Mouse (Mus musculus): ENCODE measurements around the gene Gm9821.

Gene Gm9821

GRCm38 (mm10) chr2:91945483-91945882 is at the start of gene Gm9821:
Gm9821 (plus strand) TSS chr2:91945703.
- DNase-seq (ENCODE audit: low read depth, low spot score), result no peak

- no peak for DNase-seq (ENCODE audit: low read depth, low spot score)
Observed at GRCm38 (mm10) chr2:91897968-91898367, 47.5 kb upstream of the Gm9821 start.

GRCm38 (mm10) chr2:91899141-91899540 is 46.4 kb upstream of the Gm9821 start:
- no peak for DNase-seq (ENCODE audit: low read depth, low spot score)

- no peak for DNase-seq (ENCODE audit: low read depth, low spot score)
Observed at GRCm38 (mm10) chr2:91900431-91900830, 45.1 kb upstream of the Gm9821 start.

- DNase-seq (ENCODE audit: low read depth, low spot score), result no peak
Observed at GRCm38 (mm10) chr2:91902336-91902735, 43.2 kb upstream of the Gm9821 start.

- DNase-seq (ENCODE audit: low read depth, low spot score), result no peak
Observed at GRCm38 (mm10) chr2:91903171-91903925, 42.2 kb upstream of the Gm9821 start.

- DNase-seq (ENCODE audit: low read depth, low spot score), result no peak
Observed at GRCm38 (mm10) chr2:91904618-91905307, 40.7 kb upstream of the Gm9821 start.

GRCm38 (mm10) chr2:91906141-91906540 is 39.4 kb upstream of the Gm9821 start:
- DNase-seq (ENCODE audit: low read depth, low spot score), result no peak

- DNase-seq (ENCODE audit: low read depth, low spot score), result no peak
Observed at GRCm38 (mm10) chr2:91912616-91913015, 32.9 kb upstream of the Gm9821 start.

- DNase-seq (ENCODE audit: low read depth, low spot score), result no peak
Observed at GRCm38 (mm10) chr2:91913328-91914110, 32.0 kb upstream of the Gm9821 start.

- DNase-seq (ENCODE audit: low read depth, low spot score), result no peak
Observed at GRCm38 (mm10) chr2:91916346-91916977, 29.0 kb upstream of the Gm9821 start.

- DNase-seq (ENCODE audit: low read depth, low spot score), result no peak
Observed at GRCm38 (mm10) chr2:91917096-91917495, 28.4 kb upstream of the Gm9821 start.

GRCm38 (mm10) chr2:91920130-91920529 is 25.4 kb upstream of the Gm9821 start:
- DNase-seq (ENCODE audit: low read depth, low spot score), result no peak

- peak; percentile 81 for DNase-seq (ENCODE audit: low read depth, low spot score)
Observed at GRCm38 (mm10) chr2:91921181-91921789, 24.2 kb upstream of the Gm9821 start.

- peak; percentile 78 for DNase-seq (ENCODE audit: low read depth, low spot score)
Observed at GRCm38 (mm10) chr2:91921790-91922570, 23.5 kb upstream of the Gm9821 start.

GRCm38 (mm10) chr2:91922586-91923414 is 22.7 kb upstream of the Gm9821 start:
- DNase-seq (ENCODE audit: low read depth, low spot score), result no peak

GRCm38 (mm10) chr2:91923415-91924337 is 21.8 kb upstream of the Gm9821 start:
- peak; percentile 85 for DNase-seq (ENCODE audit: low read depth, low spot score)

- DNase-seq (ENCODE audit: low read depth, low spot score), result no peak
Observed at GRCm38 (mm10) chr2:91924726-91925125, 20.8 kb upstream of the Gm9821 start.

GRCm38 (mm10) chr2:91925442-91925841 is 20.1 kb upstream of the Gm9821 start:
- DNase-seq (ENCODE audit: low read depth, low spot score), result no peak
